Mouse (Mus musculus) common myeloid progenitor, adult 5-6 weeks (primary cell): ENCODE measurements around the gene 9030025P20Rik. TPM values are rescaled to one million over a fixed set of nuclear protein-coding genes. Genes with fewer than 3 reads are reported as not detected.
"Not testable (repeated sequence)": the region's sequence is repeated elsewhere in the genome, so short reads cannot be mapped to it uniquely, and the experiment has no call there.

Experiments
- ATAC-seq: replicated peaks from 2 replicates; pipeline ENCODE4 v1.8.0; 2016; ENCODE audit warnings: low read depth, mild to moderate bottlenecking, moderate TSS enrichment, inconsistent platforms; ENCODE audit not compliant: poor library complexity, severe bottlenecking
- total RNA-seq: library from RNA; stranded (forward); fragments of 200-1000, 187-1606 nt; gene quantifications from 2 replicates; pipeline ENCODE4 v1.2.3, GENCODE M21; 2017

The 9030025P20Rik gene
- 8.2 and 9.0 TPM in 2 replicates for total RNA-seq

- ATAC-seq, result peak; percentile 94
These were observed at the start of gene 9030025P20Rik, which contains the start of gene Gm3417 for GRCm38 (mm10) chr17:14978362-14979038. Gene 9030025P20Rik (plus strand): TSS chr17:14978468. Gene Gm3417 (minus strand): TSS chr17:14978790.

- no peak for ATAC-seq
These were observed 49.6 kb upstream of the 9030025P20Rik start for GRCm38 (mm10) chr17:14928631-14929030.

DNA sequence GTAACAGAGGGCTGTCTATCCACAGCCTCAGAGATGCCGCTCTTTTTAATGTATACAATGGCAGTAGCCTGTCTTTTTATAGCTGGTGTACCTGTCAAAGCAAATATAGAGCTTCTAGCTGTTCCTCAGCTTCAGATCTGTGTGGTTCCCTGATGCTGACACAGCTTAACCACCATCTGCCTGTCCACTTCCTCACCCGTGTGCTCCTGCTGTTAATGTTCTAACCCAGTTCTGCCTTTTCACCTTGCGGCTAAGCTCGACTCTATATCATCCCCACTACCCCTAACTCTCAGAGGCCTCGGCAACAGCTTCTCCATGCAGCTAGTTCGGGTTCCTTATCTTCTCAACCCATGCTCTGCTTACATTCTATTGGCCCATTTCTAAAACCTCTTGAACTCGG, 47.6 kb upstream of the 9030025P20Rik start:
- ATAC-seq, result peak; percentile 95

GRCm38 (mm10) chr17:14931469-14931868, 46.8 kb upstream of the 9030025P20Rik start:
- no peak for ATAC-seq

- ATAC-seq, result not testable (repeated sequence)
These were observed 43.0 kb upstream of the 9030025P20Rik start for GRCm38 (mm10) chr17:14935280-14935679.

DNA sequence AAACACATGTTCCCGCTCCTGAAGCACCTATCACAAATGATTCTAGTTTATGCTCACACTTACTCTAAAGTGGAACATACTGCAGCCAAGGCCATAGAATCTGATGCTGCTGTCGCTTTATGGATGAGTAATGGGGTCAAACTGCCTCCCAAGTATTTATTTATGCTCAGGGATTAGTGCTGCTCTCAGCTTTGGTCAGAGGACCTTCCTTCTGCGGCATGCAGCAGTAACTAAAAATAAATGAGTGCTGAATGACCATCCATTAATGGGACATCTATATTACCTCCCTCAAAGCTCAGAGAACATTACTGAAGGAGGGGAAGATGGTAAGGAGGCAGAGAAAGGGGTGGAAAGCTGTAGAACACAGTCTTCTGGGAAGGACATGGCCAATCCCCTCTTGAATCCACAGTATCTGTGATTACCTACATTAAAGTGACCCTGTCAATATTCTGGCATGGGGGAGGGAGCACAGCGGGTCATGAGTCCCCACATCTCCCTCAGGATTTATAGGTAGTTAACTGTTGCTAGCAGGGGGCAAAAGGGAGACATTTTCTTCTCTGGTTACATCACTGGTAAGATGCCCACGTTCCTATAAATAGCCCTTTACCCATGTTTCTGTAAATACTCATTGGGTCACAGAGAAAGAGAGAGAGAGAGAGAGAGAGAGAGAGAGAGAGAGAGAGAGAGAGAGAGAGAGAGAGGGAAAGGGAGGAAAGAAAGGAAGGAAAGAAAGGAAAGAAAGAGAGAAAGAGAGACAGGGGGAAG, 42.2 kb upstream of the 9030025P20Rik start:
- ATAC-seq, result no peak

- ATAC-seq, result not testable (repeated sequence)
These were observed 36.1 kb upstream of the 9030025P20Rik start for GRCm38 (mm10) chr17:14942181-14942580.

- ATAC-seq, result peak; percentile 98
These were observed 35.1 kb upstream of the 9030025P20Rik start, which contains the start of the genes Wdr27 and 1600012H06Rik for GRCm38 (mm10) chr17:14943009-14943728. Gene Wdr27 (minus strand): TSS chr17:14943158. Gene 1600012H06Rik (plus strand): TSS chr17:14943184.

DNA sequence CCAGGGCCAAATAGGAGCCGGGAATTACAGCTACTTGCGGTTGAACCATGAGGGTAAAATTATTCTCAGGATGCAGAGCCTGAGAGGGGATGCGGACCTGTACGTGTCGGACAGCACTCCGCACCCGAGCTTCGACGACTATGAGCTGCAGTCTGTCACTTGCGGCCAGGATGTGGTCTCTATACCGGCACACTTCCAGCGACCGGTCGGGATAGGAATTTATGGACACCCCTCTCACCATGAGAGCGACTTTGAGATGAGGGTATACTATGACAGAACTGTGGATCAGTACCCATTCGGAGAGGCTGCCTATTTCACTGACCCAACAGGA, 34.6 kb upstream of the 9030025P20Rik start:
- ATAC-seq, result peak; percentile 16; the same call in 1 of the 2 replicates

GRCm38 (mm10) chr17:14944551-14944950, 33.7 kb upstream of the 9030025P20Rik start:
- ATAC-seq, result no peak

GRCm38 (mm10) chr17:14949161-14949827, 29.0 kb upstream of the 9030025P20Rik start:
- no peak for ATAC-seq

DNA sequence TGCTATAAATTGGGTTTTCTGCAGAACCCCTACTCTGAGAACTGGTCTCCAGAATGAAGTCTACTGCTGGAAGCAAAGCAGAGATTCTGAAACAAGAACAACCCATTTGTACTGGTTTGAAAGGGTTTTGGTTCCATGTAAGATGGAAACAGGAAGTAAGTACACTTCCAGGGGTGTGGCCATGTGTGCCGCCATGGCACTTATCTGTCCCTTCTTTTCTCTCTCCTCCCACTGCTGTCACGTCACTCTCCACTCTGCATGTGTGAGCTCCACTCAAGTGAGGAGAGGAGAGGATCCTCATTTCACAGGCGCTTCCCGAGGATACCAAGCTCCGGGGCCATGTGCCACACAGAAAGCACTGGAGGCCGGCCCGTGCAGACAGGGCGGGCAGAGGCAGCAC, 24.8 kb upstream of the 9030025P20Rik start:
- ATAC-seq, result peak; percentile 82

GRCm38 (mm10) chr17:14958686-14959327, 19.5 kb upstream of the 9030025P20Rik start:
- ATAC-seq, result no peak

DNA sequence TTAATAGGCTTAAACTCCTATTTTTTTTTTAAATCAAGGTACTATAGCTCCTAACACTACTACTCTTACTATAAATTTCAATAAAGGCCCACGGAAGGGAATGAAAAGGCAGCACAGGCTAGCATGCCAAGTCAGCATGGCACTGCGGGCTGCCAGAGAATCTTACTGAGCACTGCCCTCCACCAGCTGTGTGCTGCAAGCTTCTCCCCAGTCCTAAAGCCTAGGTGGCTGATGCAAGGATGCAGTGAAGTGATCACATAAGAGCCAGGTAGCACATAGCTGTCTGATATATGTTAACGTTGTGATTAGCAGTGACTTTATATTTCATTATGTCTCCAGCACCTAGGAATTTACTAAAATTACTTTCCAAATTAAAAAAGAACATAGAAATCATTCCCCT, 18.3 kb upstream of the 9030025P20Rik start:
- ATAC-seq, result no peak

DNA sequence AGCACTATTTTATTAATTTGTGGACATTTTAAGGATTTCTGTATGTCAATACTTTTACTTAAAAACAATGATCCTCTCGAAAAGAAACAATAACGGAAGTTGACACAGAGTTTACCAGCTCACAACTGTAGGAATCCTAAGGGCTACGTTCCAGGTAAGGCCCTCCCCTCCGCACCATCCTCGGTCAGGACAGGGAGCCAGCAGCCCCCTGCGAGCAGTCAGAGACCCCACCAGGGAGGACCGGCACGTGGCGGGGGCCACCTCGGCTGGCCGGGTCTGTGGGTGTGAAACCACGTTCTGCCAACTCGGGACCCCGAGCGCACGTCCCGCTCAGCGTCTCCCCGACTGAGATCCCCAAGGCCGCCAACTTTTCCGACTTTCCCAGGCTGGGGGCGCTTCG, 17.7 kb upstream of the 9030025P20Rik start:
- 0 out of 2 replicates have a peak, but pooled peaks have one; percentile 2 for ATAC-seq

GRCm38 (mm10) chr17:14960951-14961556, 17.2 kb upstream of the 9030025P20Rik start, which contains the start of gene Phf10:
Gene Phf10 (minus strand): TSS chr17:14961273.
- ATAC-seq, result not testable (repeated sequence)

DNA sequence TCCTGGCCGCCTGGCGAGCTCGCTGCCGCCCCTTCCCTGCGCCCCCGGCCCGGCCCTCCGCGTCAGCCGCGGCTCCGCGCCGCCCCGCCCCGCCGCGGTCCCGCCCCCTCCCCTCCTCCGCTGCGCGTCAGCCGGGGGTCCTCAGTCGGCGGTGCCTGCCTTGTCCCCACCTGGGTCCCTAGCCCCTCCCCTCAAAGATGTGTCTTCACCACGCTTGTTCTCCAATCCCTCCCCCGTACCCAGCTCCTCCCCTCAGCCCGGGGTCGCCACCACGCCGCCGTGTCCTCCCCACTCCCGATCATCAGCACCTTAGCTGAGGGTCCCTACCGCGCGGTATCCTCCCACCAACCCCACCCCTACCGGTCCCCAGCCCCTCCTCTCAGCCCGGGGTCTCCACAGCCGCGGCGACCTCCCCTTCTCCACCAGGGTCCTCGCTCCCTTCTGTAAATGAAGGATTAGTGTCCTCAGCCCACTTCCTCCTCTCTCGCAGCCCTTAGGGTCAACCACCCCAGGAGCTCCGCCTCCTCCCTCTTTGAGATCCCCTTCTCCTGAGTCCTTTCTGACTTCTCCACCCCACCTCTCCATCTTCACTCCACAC, 16.6 kb upstream of the 9030025P20Rik start:
- peak; percentile 76 for ATAC-seq

DNA sequence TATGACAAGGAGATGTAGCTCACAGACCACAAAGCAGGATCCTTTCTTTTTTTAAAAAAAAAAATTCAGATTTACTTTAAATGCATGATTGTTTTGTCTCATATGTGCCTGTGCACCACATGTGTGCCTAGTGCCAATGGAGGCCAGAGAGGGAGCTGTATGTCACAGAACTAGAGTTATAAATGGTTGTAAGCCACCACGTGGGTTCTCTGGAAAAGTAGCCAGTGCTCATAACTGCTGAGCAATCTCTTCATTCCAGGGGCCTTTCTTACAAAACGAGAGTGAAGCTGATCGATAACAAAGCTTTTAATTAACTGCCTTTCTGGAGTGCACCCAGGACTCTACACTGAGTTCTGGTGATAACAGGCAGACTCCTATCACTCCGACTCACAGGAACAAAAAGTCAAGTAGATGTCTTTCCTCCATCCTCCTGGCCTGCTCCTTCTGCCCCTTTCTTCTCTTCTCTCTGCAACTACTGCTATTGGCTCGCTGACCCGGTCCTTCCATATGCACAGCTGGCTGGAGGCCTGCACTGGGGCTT, 9.8 kb upstream of the 9030025P20Rik start:
- ATAC-seq, result peak; percentile 64
